Mouse (Mus musculus) forebrain, embryonic 14.5 days (tissue): Measurements from ENCODE around the gene Gnao1. TPM values are rescaled to one million over a fixed set of nuclear protein-coding genes. Genes with fewer than 3 reads are reported as not detected.

Experiments
- ATAC-seq: fragments of 200-750 bp; cut with Nextera tagmentation; 2 replicates; pipeline ENCODE4 v1.8.0; 2017; ENCODE audit warnings: mild to moderate bottlenecking, moderate library complexity
- DNase-seq: peaks from one replicate; pipeline ENCODE4 v3.0.0-alpha.2; 2015; ENCODE audit warnings: low spot score
- H3K27ac ChIP-seq: fragments of 300-500 bp; sonication (generic); 2 replicates; pipeline ENCODE4 v1.5.1; 2014; ENCODE audit warnings: low read depth, mild to moderate bottlenecking, control low read depth, low read length, moderate library complexity
- H3K27me3 ChIP-seq: fragments of 300-500 bp; sonication (generic); replicated peaks from 2 replicates; pipeline ENCODE4 v1.6.1; 2014; ENCODE audit warnings: low read length, control low read depth, mixed read lengths; ENCODE audit not compliant: control insufficient read depth, insufficient read depth
- H3K36me3 ChIP-seq: fragments of 300-500 bp; sonication (generic); 2 replicates; pipeline ENCODE4 v1.6.1; 2014; ENCODE audit warnings: low read length, control low read depth; ENCODE audit not compliant: control insufficient read depth, insufficient read depth
- H3K4me1 ChIP-seq: fragments of 300-500 bp; sonication (generic); 2 replicates; pipeline ENCODE4 v1.6.1; 2014; ENCODE audit warnings: antibody characterized with exemption, low read length, control low read depth; ENCODE audit not compliant: control insufficient read depth, insufficient read depth
- H3K4me2 ChIP-seq: fragments of 300-500 bp; sonication (generic); 2 replicates; pipeline ENCODE4 v1.6.1; 2014; ENCODE audit warnings: mild to moderate bottlenecking, control low read depth, low read length
- H3K4me3 ChIP-seq: fragments of 300-500 bp; sonication (generic); 2 replicates; pipeline ENCODE4 v1.5.1; 2014; ENCODE audit warnings: low read depth, low read length, control low read depth
- H3K9ac ChIP-seq: fragments of 300-500 bp; sonication (generic); 2 replicates; pipeline ENCODE4 v1.6.1; 2014; ENCODE audit warnings: mild to moderate bottlenecking, low read length, control low read depth, moderate library complexity
- H3K9me3 ChIP-seq: fragments of 300-500 bp; sonication (generic); replicated peaks from 2 replicates; pipeline ENCODE4 v1.6.1; 2016; ENCODE audit warnings: low read length, control low read depth, mixed read lengths; ENCODE audit not compliant: control insufficient read depth
- WGBS: fragments of 180-500 bp; shearing (Covaris S2); extraction: QIAGEN DNeasy Blood & Tissue Kit; methylation state at CpG from one replicate; pipeline ENCODE4 v1.1.7; 2014; 5-methylcytosine and 5-hydroxymethylcytosine counted together
- polyA plus RNA-seq: library from polyadenylated mRNA; unstranded; fragments of >200 nt; fragmentation: Nextera tagmentation; extraction: Ambion mirVana; gene quantifications from 2 replicates; pipeline ENCODE4 v1.2.1, GENCODE M21; 2014

The Gnao1 gene
- polyA plus RNA-seq, 1 experiment from 2014 or later: 107 TPM

DNA sequence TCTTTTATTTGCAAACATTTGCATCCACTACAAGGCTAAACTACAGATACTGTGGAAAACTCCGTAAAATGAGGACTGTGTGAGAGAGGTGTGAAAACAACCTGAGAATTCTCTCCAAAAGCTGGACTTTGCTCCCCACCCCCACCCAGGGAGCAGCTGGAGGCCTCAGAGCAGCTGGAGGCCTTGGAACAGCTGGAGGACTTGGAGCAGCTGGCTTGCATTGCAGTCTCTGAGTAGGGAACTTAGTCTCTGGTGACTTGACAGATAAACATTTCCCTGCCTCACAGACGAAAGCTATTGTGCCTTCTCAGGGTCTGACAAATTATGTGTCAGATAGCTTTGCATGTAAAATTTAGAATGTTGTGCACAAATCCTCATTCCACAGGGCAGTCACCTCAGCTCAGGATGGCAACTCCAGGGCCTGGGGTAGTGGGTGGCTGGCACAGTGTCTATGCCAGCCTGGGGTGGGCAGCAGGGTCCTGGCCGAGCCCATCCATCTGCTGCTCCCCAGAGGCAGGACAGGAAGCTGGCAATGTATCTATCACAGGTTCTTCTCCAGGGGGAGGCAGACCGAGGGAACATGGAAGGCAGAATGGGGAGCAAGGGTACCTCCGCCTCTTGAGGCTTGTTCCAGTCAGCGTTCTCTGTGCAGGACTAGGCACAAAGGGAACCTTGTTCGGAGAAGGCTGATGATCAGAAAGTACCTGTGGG is 87.2 kb downstream of the Gnao1 start:
- Histone ChIP-seq H3K27ac (no peak overlapping the region), H3K9ac (no peak overlapping the region), H3K4me1 (0 out of 2 replicates have a peak, but pooled peaks cover 3% of the 10 kb centered on the region), H3K4me2 (no peak overlapping the region), H3K9me3 (no peaks in the 10 kb centered on the region), H3K4me3 (no peak overlapping the region), H3K27me3 (no peaks in the 10 kb centered on the region), H3K36me3 (peaks cover 53% of the 10 kb centered on the region)
- WGBS: 87% methylated on average over 7 of the region's 7 CpGs
- DNase-seq (no peak), ATAC-seq (no peak)

DNA sequence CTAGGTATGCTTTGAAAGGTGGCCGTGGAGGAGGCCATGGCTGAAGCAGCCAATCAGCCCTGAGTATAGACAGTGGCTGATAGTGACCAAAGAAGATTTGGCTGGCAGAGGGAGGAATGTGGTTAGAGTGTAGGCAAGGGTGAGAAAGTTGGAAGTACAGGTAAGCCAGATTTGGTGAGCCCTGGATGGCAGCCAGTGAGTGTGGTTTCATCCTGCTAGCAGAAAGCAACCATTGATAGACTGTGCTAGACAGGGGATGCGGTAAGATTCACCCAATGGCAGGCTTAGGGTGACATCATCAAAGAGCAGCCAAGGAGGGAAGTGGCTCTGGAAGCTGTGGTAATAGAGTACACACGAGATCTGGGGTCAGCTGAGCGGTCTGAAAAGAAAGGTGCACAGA is 88.8 kb downstream of the Gnao1 start:
- no peak for ATAC-seq
- H3K4me2 ChIP-seq: no peak overlapping the region
- DNase-seq: no peak
- peaks cover 66% of the 10 kb centered on the region for H3K36me3 ChIP-seq
- WGBS: 81% methylated on average over 4 of the region's 4 CpGs
- 0 out of 2 replicates have a peak, but pooled peaks cover 3% of the 10 kb centered on the region for H3K4me1 ChIP-seq
- no peaks in the 10 kb centered on the region for H3K27me3 ChIP-seq
- H3K9ac ChIP-seq: no peak overlapping the region
- H3K4me3 ChIP-seq: no peak overlapping the region
- no peak overlapping the region for H3K27ac ChIP-seq
- H3K9me3 ChIP-seq: no peaks in the 10 kb centered on the region

DNA sequence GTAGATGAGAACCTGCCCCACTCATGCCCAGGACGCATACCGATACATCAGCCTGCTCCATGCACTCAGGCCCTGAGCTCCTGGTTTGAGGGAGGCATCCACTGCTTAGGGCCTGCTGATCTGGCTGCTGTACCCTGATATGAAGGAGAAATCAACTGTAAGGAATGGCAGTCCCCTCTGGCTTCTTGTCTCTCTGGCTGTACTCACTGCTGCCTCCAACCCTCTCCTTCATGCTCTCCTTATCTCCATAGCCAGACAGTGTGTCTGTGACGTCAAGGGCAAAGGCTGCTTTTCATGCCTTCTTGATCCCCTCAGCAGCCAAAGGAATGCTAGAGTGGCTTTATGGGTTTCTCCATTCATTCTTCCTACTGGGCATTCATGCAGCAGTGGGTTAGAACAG is 92.3 kb downstream of the Gnao1 start:
- no peaks in the 10 kb centered on the region for H3K27me3 ChIP-seq
- no peak for ATAC-seq
- no peak overlapping the region for H3K4me3 ChIP-seq
- no peaks in the 10 kb centered on the region for H3K9me3 ChIP-seq
- no peak overlapping the region for H3K4me2 ChIP-seq
- peaks cover 12% of the 10 kb centered on the region for H3K4me1 ChIP-seq
- WGBS: 76% methylated on average over 3 of the region's 3 CpGs
- H3K36me3 ChIP-seq: peaks cover 55% of the 10 kb centered on the region
- no peak overlapping the region for H3K27ac ChIP-seq
- no peak overlapping the region for H3K9ac ChIP-seq
- DNase-seq: no peak

GRCm38 (mm10) chr8:93906961-93907360 is 97.2 kb downstream of the Gnao1 start:
- peak overlapping the region; percentile 5; the same call in 1 of the 2 replicates for H3K9ac ChIP-seq
- H3K27ac ChIP-seq: peak overlapping the region; percentile 78; the same call in 1 of the 2 replicates
- H3K36me3 ChIP-seq: peaks cover 29% of the 10 kb centered on the region; the same call in 1 of the 2 replicates
- DNase-seq (no peak), ATAC-seq (no peak)
- no peak overlapping the region for H3K4me2 ChIP-seq
- no peaks in the 10 kb centered on the region for H3K27me3 ChIP-seq
- 93% methylated on average over 6 of the region's 6 CpGs for WGBS
- H3K4me1 ChIP-seq: peaks cover 29% of the 10 kb centered on the region
- H3K9me3 ChIP-seq: no peaks in the 10 kb centered on the region
- no peak overlapping the region for H3K4me3 ChIP-seq

DNA sequence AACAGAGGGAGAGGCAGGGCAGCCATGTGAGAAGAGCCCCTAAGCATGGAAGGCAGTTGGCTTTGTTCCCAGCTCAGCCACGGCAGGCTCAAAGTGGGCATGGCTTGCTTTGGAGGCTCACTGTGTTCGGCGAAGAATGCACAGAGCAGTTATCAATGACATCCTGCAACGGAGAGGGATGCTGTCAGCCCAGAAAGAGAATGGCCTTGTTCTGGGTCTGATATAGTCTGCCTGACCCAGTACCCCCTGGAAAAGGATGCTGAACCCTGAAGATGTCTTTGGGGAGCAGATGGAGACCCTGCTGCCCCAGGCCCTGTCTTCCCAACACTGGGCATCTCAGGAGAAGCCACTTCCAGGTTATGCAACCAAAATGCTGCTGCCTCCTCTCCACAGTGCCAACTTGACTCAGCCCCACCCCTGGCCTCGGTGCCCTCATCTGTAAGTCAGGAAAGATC is 98.2 kb downstream of the Gnao1 start:
- H3K36me3 ChIP-seq: peaks cover 21% of the 10 kb centered on the region; the same call in 1 of the 2 replicates
- H3K27me3 ChIP-seq: no peaks in the 10 kb centered on the region
- ATAC-seq (peak; percentile 66; the same call in 1 of the 2 replicates), DNase-seq (peak; percentile 86)
- H3K4me3 ChIP-seq: no peak overlapping the region
- peak overlapping the region; percentile 18 for H3K9ac ChIP-seq
- no peaks in the 10 kb centered on the region for H3K9me3 ChIP-seq
- no peak overlapping the region for H3K4me2 ChIP-seq
- H3K4me1 ChIP-seq: peaks cover 31% of the 10 kb centered on the region
- WGBS: 22% methylated on average over 5 of the region's 5 CpGs
- peak overlapping the region; percentile 78 for H3K27ac ChIP-seq

DNA sequence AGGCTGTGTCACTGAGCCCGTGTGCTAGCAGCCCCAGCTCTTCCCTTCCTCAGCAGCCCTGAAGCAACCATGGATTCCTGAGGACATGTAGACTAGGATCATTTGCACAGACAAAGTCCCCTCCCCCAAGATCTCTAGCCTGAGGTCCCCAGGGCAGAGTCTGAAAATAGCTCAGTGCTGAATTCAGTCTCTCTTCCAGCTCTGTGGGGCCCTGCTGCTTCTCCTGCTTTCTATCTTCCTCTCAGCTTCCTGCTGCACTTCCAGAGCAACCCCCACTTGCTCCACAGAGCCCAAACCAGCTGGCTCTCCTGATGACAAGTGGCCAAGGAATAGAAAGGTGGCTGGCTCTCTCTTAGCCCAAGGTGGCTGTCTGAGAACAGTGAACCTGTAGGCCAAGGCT is 98.8 kb downstream of the Gnao1 start:
- no peaks in the 10 kb centered on the region for H3K9me3 ChIP-seq
- H3K4me1 ChIP-seq: peaks cover 31% of the 10 kb centered on the region
- H3K27ac ChIP-seq: peak overlapping the region; percentile 78; the same call in 1 of the 2 replicates
- WGBS: 20% methylated on average over 1 of the region's 1 CpGs
- no peaks in the 10 kb centered on the region for H3K27me3 ChIP-seq
- H3K36me3 ChIP-seq: peaks cover 16% of the 10 kb centered on the region; the same call in 1 of the 2 replicates
- DNase-seq (peak; percentile 49), ATAC-seq (no peak; the same call in 1 of the 2 replicates)
- no peak overlapping the region for H3K4me2 ChIP-seq
- H3K9ac ChIP-seq: peak overlapping the region; percentile 18; the same call in 1 of the 2 replicates
- H3K4me3 ChIP-seq: no peak overlapping the region

- ATAC-seq (no peak), DNase-seq (no peak)
- Histone ChIP-seq H3K36me3 (peaks cover 9% of the 10 kb centered on the region; the same call in 1 of the 2 replicates), H3K9me3 (no peaks in the 10 kb centered on the region), H3K27me3 (no peaks in the 10 kb centered on the region), H3K4me3 (no peak overlapping the region), H3K27ac (no peak overlapping the region), H3K4me1 (peaks cover 37% of the 10 kb centered on the region), H3K9ac (no peak overlapping the region), H3K4me2 (no peak overlapping the region)
- WGBS: 68% methylated on average over 7 of the region's 7 CpGs
These were observed 102.2 kb downstream of the Gnao1 start for GRCm38 (mm10) chr8:93911715-93912555.

- H3K4me1 ChIP-seq: peaks cover 70% of the 10 kb centered on the region
- 0 out of 2 replicates have a peak overlapping the region, but pooled peaks have one; percentile 2 for H3K4me2 ChIP-seq
- peak overlapping the region; percentile 91 for H3K27ac ChIP-seq
- ATAC-seq (peak; percentile 85), DNase-seq (peak; percentile 96)
- no peaks in the 10 kb centered on the region for H3K27me3 ChIP-seq
- 0 out of 2 replicates have a peak, but pooled peaks cover 6% of the 10 kb centered on the region for H3K36me3 ChIP-seq
- peak overlapping the region; percentile 29; the same call in 1 of the 2 replicates for H3K9ac ChIP-seq
- 3% methylated on average over 13 of the region's 13 CpGs for WGBS
- no peaks in the 10 kb centered on the region for H3K9me3 ChIP-seq
- no peak overlapping the region for H3K4me3 ChIP-seq
These were observed 108.2 kb downstream of the Gnao1 start for GRCm38 (mm10) chr8:93917859-93918421.
